In the genomic region with DNA sequence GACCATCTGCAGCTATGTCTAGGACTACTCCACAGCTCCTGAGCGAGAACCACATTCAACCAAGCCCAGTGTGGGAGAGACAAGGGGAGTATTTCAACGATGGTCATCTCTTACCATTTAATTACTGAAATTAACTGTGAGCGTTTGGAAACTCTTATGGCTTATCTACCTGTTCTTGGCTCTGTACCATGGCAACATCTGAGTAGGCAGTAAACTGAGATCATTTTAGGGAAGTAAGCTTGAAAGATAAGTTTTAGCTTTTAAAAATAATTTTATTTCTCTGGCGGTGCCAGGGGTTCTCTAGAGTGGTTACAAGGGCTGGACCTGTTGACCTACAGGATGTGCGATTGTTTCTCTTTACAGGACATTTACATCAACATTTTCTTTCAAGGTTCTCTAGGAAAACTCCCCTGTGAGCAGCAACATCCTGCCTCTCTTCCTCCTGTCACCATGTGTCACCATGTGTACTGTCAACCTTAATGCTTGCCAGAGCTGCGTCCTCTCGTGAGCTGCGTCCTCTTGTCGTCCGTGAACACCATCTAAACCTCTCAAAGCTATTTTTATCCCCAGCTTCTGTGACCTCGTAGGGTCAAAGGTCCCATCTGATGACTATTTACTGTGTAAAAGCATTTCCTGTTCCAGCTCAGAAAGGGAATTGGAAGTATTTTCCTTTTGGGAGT, we compare ENCODE assay signal across 11 mouse cellular contexts. TPM values are rescaled to one million over a fixed set of nuclear protein-coding genes. Genes with fewer than 3 reads are reported as not detected.
DNase-seq lines count a peak whose midpoint lies in the region; ATAC-seq and TF ChIP-seq lines count a peak whose summit lies in the region.
"Had no signal": no experiment of that assay in that cellular context is flagged by ENCODE, and none has a peak within 500 bp of the region (broad histone marks: within the 10 kb centered on the region; RNA-seq: fewer than 3 reads in every experiment).

No protein-coding gene starts in this region.

- H3K36me3 ChIP-seq in kidney, embryonic 14.5 days (ENCODE audit: control insufficient read depth, insufficient read depth, low read length), result no peaks in the 10 kb centered on the region
- H3K36me3 ChIP-seq in embryonic facial prominence, embryonic 11.5 days (replicated peaks; ENCODE audit: control insufficient read depth, insufficient read depth, low read depth, low read length), result no peaks in the 10 kb centered on the region
- H3K36me3 ChIP-seq in kidney, postnatal 0 days (ENCODE audit: insufficient read depth, low read length), result no peaks in the 10 kb centered on the region
- H3K36me3 ChIP-seq in small intestine, adult 2 months (ENCODE audit: control insufficient read depth, insufficient read depth, low read length), result no peaks in the 10 kb centered on the region
- H3K36me3 ChIP-seq: limb, embryonic 15.5 days; midbrain, embryonic 10.5 days had no signal

- H3K9ac ChIP-seq in kidney, embryonic 14.5 days (ENCODE audit: low read depth, low read length), result no peak overlapping the region
- H3K9ac ChIP-seq in embryonic facial prominence, embryonic 11.5 days (replicated peaks; ENCODE audit: low read length), result no peak overlapping the region
- no peak overlapping the region for H3K9ac ChIP-seq in kidney, postnatal 0 days (ENCODE audit: low read depth, low read length)
- H3K9ac ChIP-seq: limb, embryonic 15.5 days had no signal

- no peak overlapping the region for H3K27ac ChIP-seq in kidney, embryonic 14.5 days (ENCODE audit: low read depth, low read length)
- H3K27ac ChIP-seq in embryonic facial prominence, embryonic 11.5 days (replicated peaks; ENCODE audit: low read depth, low read length), result no peak overlapping the region
- peak overlapping the region; percentile 38; the same call in 1 of the 2 replicates for H3K27ac ChIP-seq in kidney, postnatal 0 days
- peak overlapping the region; percentile 73; the same call in 1 of the 2 replicates for H3K27ac ChIP-seq in small intestine, adult 2 months (ENCODE audit: insufficient read depth, low read depth, low read length)
- H3K27ac ChIP-seq: limb, embryonic 15.5 days; midbrain, embryonic 10.5 days had no signal

- peaks cover 4% of the 10 kb centered on the region; the same call in 1 of the 2 replicates for H3K4me1 ChIP-seq in kidney, embryonic 14.5 days (ENCODE audit: control insufficient read depth, insufficient read depth, low read length)
- H3K4me1 ChIP-seq in embryonic facial prominence, embryonic 11.5 days (ENCODE audit: control insufficient read depth, insufficient read depth, low read length), result no peaks in the 10 kb centered on the region
- no peaks in the 10 kb centered on the region for H3K4me1 ChIP-seq in kidney, postnatal 0 days (replicated peaks; ENCODE audit: insufficient read depth, low read length)
- H3K4me1 ChIP-seq in small intestine, adult 2 months (ENCODE audit: control insufficient read depth, insufficient read depth, insufficient read length, low read length), result peaks cover 26% of the 10 kb centered on the region; the same call in 1 of the 2 replicates

- H3K27me3 ChIP-seq in kidney, embryonic 14.5 days (ENCODE audit: control insufficient read depth, insufficient read depth, low read length), result no peaks in the 10 kb centered on the region
- peaks cover 2% of the 10 kb centered on the region; the same call in 1 of the 2 replicates for H3K27me3 ChIP-seq in embryonic facial prominence, embryonic 11.5 days (ENCODE audit: control insufficient read depth, insufficient read depth, low read length)
- no peaks in the 10 kb centered on the region for H3K27me3 ChIP-seq in kidney, postnatal 0 days (ENCODE audit: insufficient read depth, low read length)
- H3K27me3 ChIP-seq in small intestine, adult 2 months (ENCODE audit: control insufficient read depth, insufficient read depth, low read length), result no peaks in the 10 kb centered on the region

- H3K4me3 ChIP-seq in kidney, embryonic 14.5 days (ENCODE audit: low read length), result no peak overlapping the region
- no peak overlapping the region for H3K4me3 ChIP-seq in embryonic facial prominence, embryonic 11.5 days (ENCODE audit: low read depth, low read length)
- no peak overlapping the region for H3K4me3 ChIP-seq in kidney, postnatal 0 days (replicated peaks; ENCODE audit: low read depth, low read length)
- H3K4me3 ChIP-seq in small intestine, adult 2 months (ENCODE audit: low read depth, low read length), result no peak overlapping the region
- H3K4me3 ChIP-seq: limb, embryonic 15.5 days; midbrain, embryonic 10.5 days had no signal

- no peak for TF ChIP-seq CTCF in kidney, postnatal 0 days (IDR thresholded peaks at IDR 0.05; ENCODE audit: low read depth)
- no peak for TF ChIP-seq CTCF in small intestine, adult 2 months (IDR thresholded peaks at IDR 0.05; ENCODE audit: extremely low read depth, insufficient read length, insufficient replicate concordance, low read depth, low read length)

- no peak for ATAC-seq in kidney, embryonic 14.5 days (ENCODE audit: low FRiP score, low TSS enrichment)
- ATAC-seq in embryonic facial prominence, embryonic 11.5 days (replicated peaks; ENCODE audit: insufficient number of reproducible peaks, low FRiP score, low TSS enrichment, low read depth), result no peak
- ATAC-seq in kidney, postnatal 0 days (replicated peaks; ENCODE audit: low FRiP score, low read depth), result no peak
- ATAC-seq: forebrain, embryonic 16.5 days had no signal

- no peak for TF ChIP-seq POLR2A in small intestine, adult 2 months (IDR thresholded peaks at IDR 0.05; ENCODE audit: low read depth, low read length)

- H3K9me3 ChIP-seq in kidney, embryonic 14.5 days (ENCODE audit: control insufficient read depth, low read length), result no peaks in the 10 kb centered on the region
- H3K9me3 ChIP-seq in embryonic facial prominence, embryonic 11.5 days (replicated peaks; ENCODE audit: control insufficient read depth, low read length), result no peaks in the 10 kb centered on the region
- no peaks in the 10 kb centered on the region for H3K9me3 ChIP-seq in kidney, postnatal 0 days (replicated peaks; ENCODE audit: low read length)
- H3K9me3 ChIP-seq: limb, embryonic 15.5 days; midbrain, embryonic 10.5 days had no signal

- WGBS in kidney, embryonic 14.5 days, result 52% methylated on average over 11 of the region's 11 CpGs
- WGBS in embryonic facial prominence, embryonic 11.5 days, result 30% methylated on average over 11 of the region's 11 CpGs
- WGBS in kidney, postnatal 0 days, result 50% methylated on average over 11 of the region's 11 CpGs
- WGBS in small intestine, adult 2 months, result 18% methylated on average over 11 of the region's 11 CpGs

- DNase-seq in kidney, adult 9 months, result peak; percentile 59
- DNase-seq in embryonic facial prominence, embryonic 11.5 days (ENCODE audit: low spot score), result peak; percentile 54
- DNase-seq in kidney, postnatal 0 days (ENCODE audit: low spot score), result peak; percentile 52
- DNase-seq in cerebellum, adult 8-10 months, result no peak
- no peak for DNase-seq in adrenal gland, adult 2 months
- no peak for DNase-seq in urinary bladder, postnatal 10 days (ENCODE audit: low spot score)

- no peak overlapping the region for H3K4me2 ChIP-seq in kidney, embryonic 14.5 days (replicated peaks; ENCODE audit: low read depth, low read length)
- no peak overlapping the region for H3K4me2 ChIP-seq in embryonic facial prominence, embryonic 11.5 days (ENCODE audit: low read depth, low read length)
- H3K4me2 ChIP-seq in kidney, postnatal 0 days (ENCODE audit: low read length), result no peak overlapping the region
- H3K4me2 ChIP-seq: limb, embryonic 15.5 days had no signal

RNA-seq across cellular contexts. Expression of a gene that starts 15.5 kb away (rescaled TPM):
- 2.0 and 3.2 TPM in 2 replicates for polyA plus RNA-seq in kidney, embryonic 14.5 days (2014; fragmentation: Nextera tagmentation; extraction: Ambion mirVana)
- polyA plus RNA-seq in embryonic facial prominence, embryonic 11.5 days (2014; fragmentation: Nextera tagmentation; extraction: Ambion mirVana), result 0.31 TPM in 1 of 2 replicates, not detected in the other
- 3.6 and 3.9 TPM in 2 replicates for polyA plus RNA-seq in kidney, postnatal 0 days (2015; fragmentation: Nextera tagmentation; extraction: Ambion mirVana)
- 72.0 and 80.7 TPM in 2 replicates for polyA plus RNA-seq in small intestine, adult 2 months (2012; rRNA removed)
- total RNA-seq in adrenal gland, adult 2 months (2021), result 1 to 10 TPM; 1.8 to 3.4 TPM
- 4.0 and 8.8 TPM in 2 replicates for polyA plus RNA-seq in adrenal gland, adult 2 months (2012; rRNA removed)

Comparison
In these comparisons a context has a peak if more than half of its experiments do, and no peak if none do; other contexts are left out.
1. H3K27ac ChIP-seq: peak in kidney, postnatal 0 days (single experiment) and small intestine, adult 2 months (single experiment); none in kidney, embryonic 14.5 days (single experiment) and embryonic facial prominence, embryonic 11.5 days (single experiment).
2. DNase-seq: peak in kidney, adult 9 months (single experiment), embryonic facial prominence, embryonic 11.5 days (single experiment) and kidney, postnatal 0 days (single experiment); none in cerebellum, adult 8-10 months (single experiment), adrenal gland, adult 2 months (single experiment) and urinary bladder, postnatal 10 days (single experiment).